Mouse (Mus musculus) ES-Bruce4 (cell line): ENCODE data around the gene Mgat5.

Experiments used
- CTCF ChIP-seq: IDR thresholded peaks from one replicate; pipeline ENCODE4 v1.8.1; 2011; ENCODE audit warnings: low read depth, low read length
- EP300 ChIP-seq: IDR thresholded peaks from 2 replicates; pipeline ENCODE4 v1.6.1; 2011; ENCODE audit warnings: low read depth, low read length; ENCODE audit not compliant: insufficient read depth
- POLR2A ChIP-seq: IDR thresholded peaks from one replicate; pipeline ENCODE4 v1.8.1; 2011; ENCODE audit warnings: low read length; ENCODE audit not compliant: insufficient read depth

DNA sequence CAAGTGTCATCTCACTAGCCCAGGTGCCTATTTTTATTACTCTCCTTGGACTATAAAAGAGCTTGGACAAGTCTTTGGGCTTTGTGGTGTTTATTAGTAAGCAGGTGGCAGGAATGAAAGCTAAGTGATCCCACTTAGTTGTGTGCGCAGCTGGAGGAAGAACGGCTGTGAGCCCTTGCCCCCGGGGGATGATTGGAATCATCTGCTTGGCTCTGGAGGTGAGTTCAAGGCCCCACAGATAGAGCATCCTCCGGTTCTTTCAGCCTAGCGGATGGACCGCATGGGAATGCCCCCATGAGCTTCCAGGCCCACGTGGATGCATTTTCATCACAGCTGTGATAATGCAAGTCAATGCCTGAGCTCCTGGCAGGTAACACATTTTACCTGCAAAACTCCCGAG is 31.6 kb downstream of the Mgat5 start:
- TF ChIP-seq CTCF (no peak), POLR2A (no peak), EP300 (peak; percentile 49; the same call in 1 of the 2 replicates)
